Comparison of ENCODE assay signal across 44 mouse cellular contexts in the genomic region with DNA sequence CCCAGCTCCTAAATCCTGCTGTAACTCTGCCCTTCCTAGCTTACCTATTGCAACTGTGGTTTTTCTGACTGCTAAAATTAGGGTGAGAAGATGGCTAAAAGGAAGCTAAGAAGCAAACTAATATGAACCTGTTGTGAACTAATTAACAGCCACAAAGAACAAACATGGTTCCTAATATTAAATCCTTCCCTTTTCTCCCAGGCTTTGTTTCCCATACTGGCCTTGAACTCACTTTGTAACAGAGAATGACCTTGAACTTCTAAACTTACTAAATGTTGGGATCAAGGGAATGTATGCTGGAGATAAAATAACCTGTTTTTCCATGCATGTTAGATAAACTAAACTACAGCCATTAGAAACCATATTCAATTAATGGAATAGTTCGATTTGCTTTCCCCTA. TPM values are rescaled to one million over a fixed set of nuclear protein-coding genes. Genes with fewer than 3 reads are reported as not detected.
"Had no signal": no experiment of that assay in that cellular context is flagged by ENCODE, and none has a peak within 500 bp of the region (broad histone marks: within the 10 kb centered on the region; RNA-seq: fewer than 3 reads in every experiment).

No protein-coding gene starts in this region.

- H3K4me3 ChIP-seq: heart, embryonic 10.5 days; heart, embryonic 12.5 days; hindbrain, embryonic 13.5 days; intestine, embryonic 15.5 days; limb, embryonic 12.5 days; liver, embryonic 13.5 days; liver, embryonic 15.5 days had no signal

- DNase-seq: gastrocnemius, postnatal 14 days; gastrocnemius, postnatal 36 days; heart, adult 18-20 months; heart, postnatal 10 days; kidney, adult 18-20 months; kidney, adult 8-10 months; kidney, postnatal 14 days; kidney, postnatal 36 days; layer of hippocampus, adult 9-11 months; layer of hippocampus, postnatal 36 days; left cerebral cortex, postnatal 4 days; liver; liver, embryonic 13.5 days; liver, postnatal 0 days had no signal

- H3K9ac ChIP-seq: heart, embryonic 12.5 days; hindbrain, embryonic 13.5 days; intestine, embryonic 15.5 days; limb, embryonic 12.5 days; liver, embryonic 13.5 days; liver, embryonic 15.5 days; liver, postnatal 0 days had no signal

- H3K27me3 ChIP-seq: heart, embryonic 12.5 days; hindbrain, embryonic 13.5 days; intestine, embryonic 15.5 days; limb, embryonic 12.5 days; liver, embryonic 13.5 days; liver, embryonic 15.5 days had no signal

- H3K27ac ChIP-seq: heart, embryonic 10.5 days; hindbrain, embryonic 13.5 days; intestine, embryonic 15.5 days; limb, embryonic 12.5 days; liver, embryonic 13.5 days; liver, embryonic 15.5 days had no signal

- ATAC-seq: hindbrain, embryonic 16.5 days; inflammation-experienced regulatory T-cells, adult 6 months; intestine, embryonic 15.5 days; intestine, postnatal 0 days; liver, postnatal 0 days had no signal

- H3K9me3 ChIP-seq: heart, embryonic 10.5 days; heart, embryonic 12.5 days; hindbrain, embryonic 13.5 days; intestine, embryonic 15.5 days; limb, embryonic 12.5 days; liver, embryonic 13.5 days; liver, embryonic 15.5 days had no signal

- H3K4me2 ChIP-seq: heart, embryonic 12.5 days; hindbrain, embryonic 13.5 days; intestine, embryonic 15.5 days; limb, embryonic 12.5 days; liver, embryonic 11.5 days; liver, embryonic 13.5 days; liver, embryonic 15.5 days had no signal

- H3K36me3 ChIP-seq: heart, embryonic 10.5 days; heart, embryonic 12.5 days; hindbrain, embryonic 13.5 days; intestine, embryonic 15.5 days; limb, embryonic 12.5 days; liver, embryonic 13.5 days; liver, embryonic 15.5 days had no signal

- H3K4me1 ChIP-seq: heart, embryonic 10.5 days; heart, embryonic 12.5 days; intestine, embryonic 15.5 days; liver, embryonic 13.5 days; liver, embryonic 15.5 days had no signal

RNA-seq across cellular contexts. Expression of a gene that starts 11.1 kb away (rescaled TPM):
- total RNA-seq: gastrocnemius, adult 8-10 months; heart, adult 18-20 months; heart, postnatal 10 days; hematopoietic stem cell, adult 5-6 weeks; layer of hippocampus, adult 18-20 months; layer of hippocampus, postnatal 36 days; left cerebral cortex, adult 18-20 months; left cerebral cortex, postnatal 10 days; left cerebral cortex, postnatal 25 days had no signal
- polyA plus RNA-seq: heart, embryonic 10.5 days; heart, embryonic 12.5 days; heart, embryonic 14.5 days; heart, embryonic 16.5 days; hindbrain, embryonic 11.5 days; hindbrain, embryonic 13.5 days; hindbrain, embryonic 16.5 days; inflammation-experienced regulatory T-cells, adult 6 months; intestine, embryonic 15.5 days; intestine, postnatal 0 days; kidney, embryonic 14.5 days; kidney, embryonic 16.5 days; large intestine, adult 2 months; limb, embryonic 12.5 days; limb, embryonic 14.5 days; liver, embryonic 11.5 days; liver, embryonic 13.5 days; liver, embryonic 15.5 days; liver, postnatal 0 days had no signal

RNA-seq across cellular contexts. Expression of a gene that starts 51.6 kb away (rescaled TPM):
- total RNA-seq: gastrocnemius, adult 18-20 months; gastrocnemius, adult 8-10 months; gastrocnemius, postnatal 14 days; gastrocnemius, postnatal 36 days; heart, adult 18-20 months; heart, adult 8-10 months; heart, postnatal 10 days; heart, postnatal 25 days; hematopoietic stem cell, adult 5-6 weeks; layer of hippocampus, adult 18-20 months; layer of hippocampus, adult 8-10 months; layer of hippocampus, postnatal 14 days; layer of hippocampus, postnatal 36 days; left cerebral cortex, adult 18-20 months; left cerebral cortex, adult 8-10 months; left cerebral cortex, postnatal 10 days; left cerebral cortex, postnatal 25 days; left cerebral cortex, postnatal 4 days had no signal
- polyA plus RNA-seq: gonadal fat pad, adult 2 months; heart, embryonic 10.5 days; heart, embryonic 12.5 days; heart, embryonic 14.5 days; heart, embryonic 16.5 days; hindbrain, embryonic 11.5 days; hindbrain, embryonic 13.5 days; hindbrain, embryonic 16.5 days; inflammation-experienced regulatory T-cells, adult 6 months; intestine, embryonic 15.5 days; intestine, postnatal 0 days; kidney, embryonic 14.5 days; kidney, embryonic 16.5 days; large intestine, adult 2 months; limb, embryonic 12.5 days; limb, embryonic 14.5 days; liver, embryonic 11.5 days; liver, embryonic 13.5 days; liver, embryonic 15.5 days; liver, postnatal 0 days had no signal
